Mouse (Mus musculus): ENCODE results near the gene Magi2. TPM values are rescaled to one million over a fixed set of nuclear protein-coding genes. Genes with fewer than 3 reads are reported as not detected.

Gene Magi2
- total RNA-seq, 2 experiments from 2014 or later: 139 to 145 TPM

DNA sequence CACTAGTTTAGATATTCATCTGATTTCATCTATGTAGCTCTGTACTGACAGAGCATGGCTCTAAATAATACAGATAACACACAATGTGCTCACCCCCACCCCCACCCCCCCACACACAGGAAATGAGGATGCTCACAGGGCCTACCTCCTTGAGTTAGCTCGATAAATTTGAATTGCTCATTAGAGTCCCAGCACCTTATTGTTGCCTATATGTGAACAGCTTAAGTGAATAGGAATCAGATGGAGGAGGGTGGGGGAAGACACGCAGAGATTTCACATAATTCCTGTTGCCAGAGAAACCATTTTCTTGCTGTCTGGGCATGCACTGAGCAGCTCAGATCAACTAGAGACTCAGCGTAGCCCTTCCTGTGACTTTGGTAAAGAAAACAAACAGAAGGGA, 755.2 kb downstream of the Magi2 start:
- intact Hi-C loops (cut with DNase I): no loop called here
- peak in 1 of 2 experiments; percentile 17 for DNase-seq (ENCODE audit: extremely low spot score in 1 of 2, low spot score in 2 of 2)
- Histone ChIP-seq H3K27ac (0 out of 2 replicates have a peak overlapping the region, but pooled peaks have one; percentile 24), H3K4me3 (no peak overlapping the region)
- TF ChIP-seq CTCF (IDR thresholded peaks at IDR 0.05): no peak

DNA sequence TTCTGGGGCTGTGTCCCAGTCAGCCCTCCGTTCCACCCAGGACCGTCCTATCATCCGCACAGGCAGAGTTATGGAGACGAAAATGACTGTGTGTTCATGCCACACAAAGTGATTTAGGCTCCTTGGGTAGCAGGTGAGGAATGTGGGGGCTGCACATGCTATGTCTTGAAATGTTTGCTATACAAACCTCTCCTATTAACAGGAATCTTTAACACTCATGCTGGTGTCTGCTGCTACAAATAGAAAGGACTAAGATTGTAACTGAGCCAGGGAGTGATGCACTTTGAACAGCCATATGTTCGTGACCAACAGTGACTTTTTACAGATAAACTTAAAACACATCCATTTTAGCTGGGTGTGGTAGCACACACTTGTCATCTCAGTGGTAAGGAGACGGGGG, 772.6 kb downstream of the Magi2 start:
- DNase-seq (ENCODE audit: extremely low spot score in 1 of 2, low spot score in 2 of 2): no peak
- intact Hi-C loops (cut with DNase I): no loop called here
- Histone ChIP-seq H3K4me3 (no peak overlapping the region), H3K27ac (no peak overlapping the region)
- no peak for TF ChIP-seq CTCF (IDR thresholded peaks at IDR 0.05)

DNA sequence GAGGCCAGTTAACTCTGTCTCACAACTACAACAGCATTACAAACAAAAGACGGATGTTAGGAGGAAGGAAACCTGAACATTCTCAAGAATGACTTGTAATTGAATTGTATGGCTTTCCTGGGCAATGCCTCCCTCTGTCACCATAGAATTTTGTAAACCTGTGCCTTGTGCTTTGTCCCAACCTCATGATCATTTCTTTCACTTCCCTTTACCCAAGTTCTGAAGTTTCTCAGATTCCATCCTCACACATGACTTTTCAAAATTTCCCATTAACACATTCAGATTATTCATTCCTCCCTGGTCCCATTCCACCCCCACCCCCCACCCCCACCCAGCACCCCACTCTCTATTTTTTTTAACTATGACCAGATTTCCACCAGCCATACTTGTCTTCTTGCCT, 773.1 kb downstream of the Magi2 start:
- TF ChIP-seq CTCF (IDR thresholded peaks at IDR 0.05): no peak
- intact Hi-C loops (cut with DNase I): no loop called here
- no peak for DNase-seq (ENCODE audit: extremely low spot score in 1 of 2, low spot score in 2 of 2)
- no peak overlapping the region for H3K27ac ChIP-seq
- no peak overlapping the region for H3K4me3 ChIP-seq

DNA sequence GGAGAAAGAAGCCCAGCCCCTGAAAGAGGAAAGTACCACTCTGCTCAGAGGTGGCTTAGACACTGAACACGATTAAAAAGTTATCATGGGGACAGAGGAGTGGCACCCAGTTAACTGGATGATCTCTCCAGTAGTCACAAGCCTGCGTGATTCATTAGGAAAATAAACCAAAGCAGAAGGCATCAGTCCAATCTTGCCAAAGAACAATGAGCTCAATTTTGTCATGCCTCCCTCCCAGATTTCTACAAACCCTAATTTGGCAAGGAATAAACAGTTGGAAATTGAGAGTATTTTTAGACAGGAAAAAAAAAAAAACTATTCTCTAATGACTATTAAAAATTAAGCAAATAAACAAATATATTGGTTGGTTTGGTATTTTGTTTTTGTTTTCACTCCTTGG, 779.8 kb downstream of the Magi2 start:
- no peak for TF ChIP-seq CTCF (IDR thresholded peaks at IDR 0.05)
- Histone ChIP-seq H3K4me3 (no peak overlapping the region), H3K27ac (no peak overlapping the region)
- intact Hi-C loops (cut with DNase I): no loop called here
- no peak for DNase-seq (ENCODE audit: extremely low spot score in 1 of 2, low spot score in 2 of 2)

DNA sequence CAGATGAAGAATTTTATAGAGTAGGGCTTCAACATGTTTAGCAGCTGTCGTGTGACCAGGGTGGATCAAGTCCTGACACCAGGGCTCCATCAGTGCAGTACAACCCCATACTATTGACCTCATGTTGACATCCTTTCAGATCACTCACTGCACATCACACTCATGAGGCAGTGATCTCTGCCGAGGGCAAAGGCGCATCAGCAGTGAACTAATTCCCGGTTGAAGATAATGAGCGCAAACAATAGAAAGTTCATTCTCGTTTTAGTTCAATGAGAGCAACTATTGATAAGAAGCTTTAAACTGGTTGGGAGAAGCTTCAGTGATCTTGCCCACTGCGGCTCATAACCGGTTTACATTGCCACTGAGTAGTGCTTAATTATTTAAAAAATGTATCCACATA, 780.4 kb downstream of the Magi2 start:
- Histone ChIP-seq H3K4me3 (no peak overlapping the region), H3K27ac (no peak overlapping the region)
- DNase-seq (ENCODE audit: extremely low spot score in 1 of 2, low spot score in 2 of 2): no peak
- intact Hi-C loops (cut with DNase I): no loop called here
- TF ChIP-seq CTCF (IDR thresholded peaks at IDR 0.05): no peak

DNA sequence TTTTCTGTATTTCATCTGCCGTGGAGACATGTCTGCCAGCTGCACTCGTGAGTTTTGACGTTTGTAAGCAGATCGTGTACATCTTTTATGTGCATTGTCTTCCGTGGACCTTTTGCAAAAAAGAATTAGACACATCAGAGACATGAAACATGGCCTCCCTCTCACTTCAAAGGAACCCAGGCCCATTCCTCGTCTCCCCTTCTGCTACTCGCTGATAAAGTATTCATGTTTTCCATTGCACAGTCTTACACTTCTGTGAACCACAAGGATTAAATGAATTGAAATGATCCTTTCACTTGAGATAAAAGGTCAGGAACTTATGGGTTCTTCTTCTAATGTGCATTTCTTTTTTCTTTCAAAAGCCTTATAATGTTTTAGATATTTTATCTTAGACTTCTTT, 783.4 kb downstream of the Magi2 start:
- no peak for TF ChIP-seq CTCF (IDR thresholded peaks at IDR 0.05)
- Histone ChIP-seq H3K4me3 (no peak overlapping the region), H3K27ac (no peak overlapping the region)
- intact Hi-C loops (cut with DNase I): no loop called here
- no peak for DNase-seq (ENCODE audit: extremely low spot score in 1 of 2, low spot score in 2 of 2)

DNA sequence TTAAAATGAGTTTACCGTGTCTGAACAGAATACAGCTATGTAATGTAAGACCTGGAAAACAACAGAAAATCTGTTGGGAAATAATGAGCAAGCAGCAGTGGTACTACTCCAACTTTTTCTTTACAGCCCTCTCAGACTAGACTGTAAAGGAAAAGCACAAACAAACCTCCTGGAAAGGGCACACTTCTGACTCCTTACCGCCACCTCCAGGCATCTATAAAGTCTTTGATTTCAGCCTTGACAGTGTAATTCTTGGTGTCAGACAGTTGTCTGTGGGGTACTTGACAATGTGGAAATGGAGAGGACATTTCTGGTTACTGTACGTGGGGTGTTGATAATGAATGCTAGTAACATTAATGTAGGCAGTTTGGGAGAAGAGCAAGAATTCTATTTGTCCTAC, 791.2 kb downstream of the Magi2 start:
- TF ChIP-seq CTCF (IDR thresholded peaks at IDR 0.05): no peak; the same call in 1 of the 2 replicates
- no peak overlapping the region for H3K4me3 ChIP-seq
- no peak overlapping the region for H3K27ac ChIP-seq
- intact Hi-C loops (cut with DNase I): no loop called here
- DNase-seq (ENCODE audit: extremely low spot score in 1 of 2, low spot score in 2 of 2): no peak

DNA sequence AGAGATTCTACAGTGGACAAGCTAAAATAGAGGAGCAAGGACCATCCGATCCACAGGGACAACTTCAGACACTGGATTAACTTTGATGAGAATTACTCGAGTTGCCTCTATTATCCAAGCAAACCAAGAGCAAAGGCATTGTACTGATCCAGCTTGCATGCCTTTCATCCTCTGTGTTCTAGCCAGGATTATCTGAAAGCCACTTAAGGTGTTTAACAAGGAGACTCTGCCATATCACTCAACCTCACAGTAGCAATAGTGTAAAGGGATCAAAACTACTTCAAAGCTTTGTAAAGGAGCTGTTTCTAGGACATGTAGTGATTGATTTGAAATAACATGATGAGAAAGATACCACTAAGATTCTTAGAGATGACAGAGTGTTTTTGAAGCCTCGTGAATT, 819.8 kb downstream of the Magi2 start:
- H3K4me3 ChIP-seq: no peak overlapping the region
- no peak for DNase-seq (ENCODE audit: extremely low spot score in 1 of 2, low spot score in 2 of 2)
- intact Hi-C loops (cut with DNase I): no loop called here
- TF ChIP-seq CTCF (IDR thresholded peaks at IDR 0.05): no peak
- no peak overlapping the region for H3K27ac ChIP-seq

DNA sequence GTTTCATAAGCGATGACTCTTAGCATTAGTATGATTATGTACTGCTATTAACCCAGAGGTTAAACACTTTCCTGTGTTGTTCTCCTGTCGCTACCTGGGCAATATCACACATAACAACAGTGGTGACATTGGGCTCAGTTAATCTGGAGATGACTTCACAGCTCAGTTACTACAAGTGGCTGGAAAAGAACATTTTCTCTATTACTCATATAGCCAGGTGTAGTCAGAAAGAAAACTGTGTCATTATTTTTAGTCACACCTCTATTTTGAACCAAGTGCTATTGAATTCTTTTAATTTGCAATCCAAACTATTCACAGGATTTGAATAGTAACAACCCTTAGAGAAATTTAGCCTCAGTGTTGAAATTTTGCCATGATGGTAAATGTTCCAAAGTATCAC, 821.5 kb downstream of the Magi2 start:
- no peak for DNase-seq (ENCODE audit: extremely low spot score in 1 of 2, low spot score in 2 of 2)
- Histone ChIP-seq H3K4me3 (no peak overlapping the region), H3K27ac (no peak overlapping the region)
- no peak for TF ChIP-seq CTCF (IDR thresholded peaks at IDR 0.05)
- intact Hi-C loops (cut with DNase I): no loop called here

DNA sequence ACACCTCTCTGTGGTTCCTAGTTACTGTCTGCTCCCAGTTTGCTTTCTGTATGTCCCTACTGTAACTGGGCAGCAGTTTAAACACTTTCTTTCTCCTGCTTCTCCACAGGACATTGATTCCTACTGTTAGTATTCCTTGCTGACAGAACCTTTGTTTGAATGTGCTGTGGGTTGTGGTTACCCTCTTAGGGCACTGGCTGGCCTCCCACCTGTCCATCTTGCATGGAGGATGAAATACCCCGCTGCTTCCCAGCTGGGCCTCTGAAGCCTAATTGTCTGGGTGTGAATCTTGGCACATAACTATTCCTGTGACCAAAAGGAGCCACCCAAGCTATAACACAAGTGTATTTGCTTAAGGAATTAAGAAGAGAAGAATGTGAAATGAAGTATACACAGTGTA, 823.4 kb downstream of the Magi2 start:
- TF ChIP-seq CTCF (IDR thresholded peaks at IDR 0.05): no peak
- DNase-seq (ENCODE audit: extremely low spot score in 1 of 2, low spot score in 2 of 2): no peak
- intact Hi-C loops (cut with DNase I): no loop called here
- Histone ChIP-seq H3K4me3 (no peak overlapping the region), H3K27ac (no peak overlapping the region)

DNA sequence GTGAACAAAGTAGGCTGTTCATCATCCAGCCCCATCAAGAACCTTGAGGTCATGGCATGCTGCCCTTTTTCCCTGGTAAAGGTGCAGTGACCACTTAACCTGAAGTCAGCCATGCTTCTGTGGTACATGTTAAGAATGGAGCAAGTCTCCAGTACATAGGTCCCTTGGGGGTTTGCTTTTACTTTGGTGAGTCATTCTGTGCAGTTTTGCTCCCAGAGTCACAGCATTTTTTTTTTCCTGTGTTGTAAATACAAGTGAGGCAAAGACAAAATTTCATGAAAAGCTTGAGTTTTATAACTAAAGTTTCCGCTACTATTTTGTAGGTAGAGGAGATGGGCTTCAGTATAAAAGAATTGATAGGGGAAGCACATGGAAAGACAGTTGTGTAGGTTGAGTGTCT, 828.2 kb downstream of the Magi2 start:
- Histone ChIP-seq H3K4me3 (no peak overlapping the region), H3K27ac (no peak overlapping the region)
- no peak for TF ChIP-seq CTCF (IDR thresholded peaks at IDR 0.05)
- DNase-seq (ENCODE audit: extremely low spot score in 1 of 2, low spot score in 2 of 2): no peak
- intact Hi-C loops (cut with DNase I): no loop called here

DNA sequence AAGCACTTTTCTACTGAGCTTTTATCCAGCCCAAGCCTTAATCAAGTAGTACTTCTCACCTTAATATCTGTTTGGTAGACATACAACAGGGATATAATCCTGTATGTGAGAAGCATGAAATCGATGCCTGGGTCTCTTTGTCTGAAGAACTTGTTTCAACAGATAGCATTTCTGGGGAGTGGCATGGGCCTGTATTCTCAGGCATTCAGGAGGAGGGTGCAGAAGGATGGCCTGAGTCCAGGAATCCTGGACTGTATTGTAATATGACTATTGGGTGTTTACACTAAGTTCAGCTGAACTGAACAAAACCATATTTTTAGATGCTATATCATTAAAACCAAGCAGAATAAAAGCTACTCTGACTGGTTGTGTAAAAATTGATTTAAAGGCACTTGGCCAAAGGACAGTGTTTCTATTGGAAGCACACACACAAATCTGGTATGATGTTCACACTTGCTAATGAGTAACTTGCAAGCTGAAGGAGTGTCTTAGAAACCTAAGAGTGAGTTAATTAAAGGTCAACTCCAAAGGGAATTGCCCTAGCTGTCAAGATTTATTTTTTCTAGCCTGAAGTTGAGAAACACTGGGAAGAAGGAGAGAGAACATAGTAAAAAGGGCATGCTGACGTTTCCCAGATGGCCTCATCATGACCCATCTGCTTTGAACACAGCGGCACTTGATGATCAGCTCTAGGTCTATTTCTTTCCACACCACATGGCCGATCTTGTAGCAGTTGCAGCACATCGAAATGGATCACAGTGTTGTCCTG, 829.4 kb downstream of the Magi2 start:
- Histone ChIP-seq H3K4me3 (no peak overlapping the region), H3K27ac (no peak overlapping the region)
- intact Hi-C loops (cut with DNase I): no loop called here
- no peak for DNase-seq (ENCODE audit: extremely low spot score in 1 of 2, low spot score in 2 of 2)
- TF ChIP-seq CTCF (IDR thresholded peaks at IDR 0.05): no peak

DNA sequence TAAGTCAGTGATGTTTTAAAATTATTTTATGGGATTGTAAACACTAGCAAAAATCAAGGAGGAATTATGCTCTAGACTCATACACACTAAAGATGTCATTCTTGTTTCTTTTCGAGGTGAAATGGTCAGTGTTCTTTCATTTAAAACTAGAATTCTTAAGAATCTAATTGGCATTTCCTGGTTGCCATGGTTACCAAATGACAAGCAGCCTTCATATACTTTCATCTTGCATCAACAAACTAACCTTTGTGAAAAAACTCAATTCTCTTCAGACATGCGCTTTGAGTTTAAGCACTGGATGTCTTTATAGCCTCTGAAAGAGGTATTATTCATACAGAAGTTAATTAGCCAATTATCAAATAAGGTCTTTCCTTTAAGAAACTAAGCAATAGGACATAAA, 830.0 kb downstream of the Magi2 start:
- H3K27ac ChIP-seq: no peak overlapping the region
- DNase-seq (ENCODE audit: extremely low spot score in 1 of 2, low spot score in 2 of 2): no peak
- no peak for TF ChIP-seq CTCF (IDR thresholded peaks at IDR 0.05)
- no peak overlapping the region for H3K4me3 ChIP-seq
- intact Hi-C loops (cut with DNase I): no loop called here

Data from left cerebral cortex, adult 2 months (tissue).